Mouse (Mus musculus): Measurements from ENCODE around the gene Scgb1a1. TPM values are rescaled to one million over a fixed set of nuclear protein-coding genes. Genes with fewer than 3 reads are reported as not detected.

The Scgb1a1 gene
- polyA plus RNA-seq, 1 experiment from 2014 or later: not detected

- peaks cover 4% of the 10 kb centered on the region; the same call in 1 of the 2 replicates for H3K4me1 ChIP-seq (ENCODE audit: control insufficient read depth, insufficient read depth, low read length)
- no peak for DNase-seq
- no peak for ATAC-seq (ENCODE audit: low FRiP score, low TSS enrichment)
- no peak overlapping the region for H3K27ac ChIP-seq (replicated peaks; ENCODE audit: low read depth, low read length)
- no peak overlapping the region for H3K9ac ChIP-seq (replicated peaks; ENCODE audit: low read length)
- no peaks in the 10 kb centered on the region for H3K9me3 ChIP-seq (ENCODE audit: control insufficient read depth, low read length)
- WGBS: 87% methylated on average over 3 of the region's 3 CpGs
- no peaks in the 10 kb centered on the region for H3K36me3 ChIP-seq (ENCODE audit: control insufficient read depth, insufficient read depth, low read length)
- no peak overlapping the region for H3K4me2 ChIP-seq (ENCODE audit: low read length)
- no peaks in the 10 kb centered on the region for H3K27me3 ChIP-seq (ENCODE audit: control insufficient read depth, insufficient read depth, low read length)
- no peak overlapping the region for H3K4me3 ChIP-seq (replicated peaks; ENCODE audit: low read depth, low read length)
Observed at GRCm38 (mm10) chr19:9034480-9034879, 53.3 kb downstream of the Scgb1a1 start.

Other genes starting within 250 kb of the Scgb1a1 start
- gene Gng3, start 248.8 kb downstream of the Scgb1a1 start, polyA plus RNA-seq (2014; fragmentation: Nextera tagmentation; extraction: Ambion mirVana): 466 and 598 TPM in 2 replicates
- 0.28 and 0.62 TPM in 2 replicates for gene Lrrn4cl, start 237.2 kb downstream of the Scgb1a1 start, polyA plus RNA-seq (2014; fragmentation: Nextera tagmentation; extraction: Ambion mirVana)
- gene Ubxn1, start 216.5 kb downstream of the Scgb1a1 start, polyA plus RNA-seq (2014; fragmentation: Nextera tagmentation; extraction: Ambion mirVana): 139 and 154 TPM in 2 replicates
- gene Uqcc3, start 207.0 kb downstream of the Scgb1a1 start, polyA plus RNA-seq (2014; fragmentation: Nextera tagmentation; extraction: Ambion mirVana): 61.3 and 62.6 TPM in 2 replicates
- 34.9 and 38.0 TPM in 2 replicates for gene Lbhd1, start 204.2 kb downstream of the Scgb1a1 start, polyA plus RNA-seq (2014; fragmentation: Nextera tagmentation; extraction: Ambion mirVana)
- gene Gm49403, start 204.0 kb downstream of the Scgb1a1 start, polyA plus RNA-seq (2014; fragmentation: Nextera tagmentation; extraction: Ambion mirVana): not detected in 2 replicates
- gene 1810009A15Rik, start 199.1 kb downstream of the Scgb1a1 start, polyA plus RNA-seq (2014; fragmentation: Nextera tagmentation; extraction: Ambion mirVana): 40.4 and 43.1 TPM in 2 replicates
- gene Gm49416, start 199.0 kb downstream of the Scgb1a1 start, polyA plus RNA-seq (2014; fragmentation: Nextera tagmentation; extraction: Ambion mirVana): 0.30 TPM in 1 of 2 replicates, not detected in the other
- gene Ints5, start 195.0 kb downstream of the Scgb1a1 start, polyA plus RNA-seq (2014; fragmentation: Nextera tagmentation; extraction: Ambion mirVana): 28.2 and 31.1 TPM in 2 replicates
- gene Ganab, start 189.9 kb downstream of the Scgb1a1 start, polyA plus RNA-seq (2014; fragmentation: Nextera tagmentation; extraction: Ambion mirVana): 59.0 and 83.3 TPM in 2 replicates
- 75.0 and 83.5 TPM in 2 replicates for gene B3gat3, start 167.6 kb downstream of the Scgb1a1 start, polyA plus RNA-seq (2014; fragmentation: Nextera tagmentation; extraction: Ambion mirVana)
- gene Rom1, start 158.6 kb downstream of the Scgb1a1 start, polyA plus RNA-seq (2014; fragmentation: Nextera tagmentation; extraction: Ambion mirVana): 1.4 TPM in 2 replicates
- gene Eml3, start 158.4 kb downstream of the Scgb1a1 start, polyA plus RNA-seq (2014; fragmentation: Nextera tagmentation; extraction: Ambion mirVana): 4.3 and 5.5 TPM in 2 replicates
- gene Mta2, start 146.1 kb downstream of the Scgb1a1 start, polyA plus RNA-seq (2014; fragmentation: Nextera tagmentation; extraction: Ambion mirVana): 38.0 and 62.2 TPM in 2 replicates
- 20.0 and 25.0 TPM in 2 replicates for gene Tut1, start 134.1 kb downstream of the Scgb1a1 start, polyA plus RNA-seq (2014; fragmentation: Nextera tagmentation; extraction: Ambion mirVana)
- gene Eef1g, start 120.9 kb downstream of the Scgb1a1 start, polyA plus RNA-seq (2014; fragmentation: Nextera tagmentation; extraction: Ambion mirVana): 308 and 311 TPM in 2 replicates
- gene Ahnak, start 98.7 kb downstream of the Scgb1a1 start, polyA plus RNA-seq (2014; fragmentation: Nextera tagmentation; extraction: Ambion mirVana): 1.2 and 4.2 TPM in 2 replicates
- 15.0 and 17.5 TPM in 2 replicates for gene Asrgl1, start 47.7 kb upstream of the Scgb1a1 start, polyA plus RNA-seq (2014; fragmentation: Nextera tagmentation; extraction: Ambion mirVana)